Mouse (Mus musculus) heart, adult 11 months (tissue): ENCODE results near the gene Ciao2b.
"Not testable (repeated sequence)": the region's sequence is repeated elsewhere in the genome, so short reads cannot be mapped to it uniquely, and the experiment has no call there.

Experiments used
- DNase-seq: peaks from one replicate; pipeline ENCODE4 v3.0.0; 2022

Ciao2b gene

GRCm38 (mm10) chr8:104641426-104642323 lies at the start of gene Ciao2b:
Ciao2b (minus strand) TSS chr8:104641965.
- DNase-seq: peak; percentile 99

DNA sequence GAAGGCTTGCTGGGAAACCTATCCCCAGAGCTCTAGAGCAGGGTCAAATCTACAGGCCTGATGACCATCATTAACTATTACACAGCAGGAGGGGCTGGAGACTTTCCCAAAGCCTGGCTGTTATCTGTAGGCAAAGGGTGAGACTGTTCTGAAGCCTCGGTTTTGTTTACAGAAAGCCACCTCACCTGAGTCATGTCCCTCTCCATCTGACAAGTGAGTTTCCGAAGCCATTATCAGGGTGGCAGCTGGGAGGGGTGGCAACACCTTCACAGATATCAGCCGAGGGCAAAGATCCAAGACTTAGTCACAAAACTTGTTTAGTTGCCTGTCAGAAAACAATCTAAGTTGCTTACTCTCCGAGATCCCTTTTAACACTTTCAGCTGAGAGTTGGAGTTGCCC lies 46.7 kb upstream of the Ciao2b start:
- peak; percentile 59 for DNase-seq

DNA sequence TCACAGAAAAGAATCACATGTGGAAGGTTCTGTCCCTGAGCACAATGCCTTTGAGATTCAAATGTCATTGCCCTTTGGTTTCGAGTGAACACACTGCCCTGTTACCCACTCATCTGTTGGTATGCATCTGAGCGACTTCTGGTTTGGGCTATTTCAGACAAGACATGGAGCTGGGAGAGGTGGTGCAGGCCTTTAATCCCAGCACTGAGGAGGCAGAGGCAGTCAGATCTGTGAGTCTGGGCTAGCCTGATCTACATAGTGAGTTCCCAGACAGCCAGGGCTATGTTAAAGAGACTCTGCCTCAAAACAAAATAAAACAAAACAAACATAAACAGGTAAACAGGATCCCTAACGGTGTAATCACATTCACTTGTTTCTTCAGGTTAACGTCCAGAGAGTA lies 13.8 kb upstream of the Ciao2b start:
- peak; percentile 78 for DNase-seq

DNA sequence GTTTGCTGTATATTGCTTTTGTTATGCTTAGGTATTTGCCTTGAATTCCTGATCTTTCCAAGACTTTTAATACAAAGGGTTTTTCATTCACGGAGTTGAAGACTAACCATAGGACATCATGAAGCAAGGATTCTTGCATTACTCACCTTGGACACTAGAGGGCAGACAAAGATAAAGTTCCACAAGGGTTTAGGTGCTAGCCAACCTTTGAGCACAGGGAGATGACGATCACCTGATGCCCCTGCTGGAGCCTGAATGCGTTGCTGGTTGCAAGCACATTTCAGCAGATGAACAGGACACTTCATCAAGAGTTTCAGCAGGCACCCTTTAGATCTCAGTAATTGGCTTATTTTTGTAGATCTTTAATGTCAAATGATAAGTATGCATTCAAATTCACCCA lies 13.2 kb upstream of the Ciao2b start:
- DNase-seq: peak; percentile 94

DNA sequence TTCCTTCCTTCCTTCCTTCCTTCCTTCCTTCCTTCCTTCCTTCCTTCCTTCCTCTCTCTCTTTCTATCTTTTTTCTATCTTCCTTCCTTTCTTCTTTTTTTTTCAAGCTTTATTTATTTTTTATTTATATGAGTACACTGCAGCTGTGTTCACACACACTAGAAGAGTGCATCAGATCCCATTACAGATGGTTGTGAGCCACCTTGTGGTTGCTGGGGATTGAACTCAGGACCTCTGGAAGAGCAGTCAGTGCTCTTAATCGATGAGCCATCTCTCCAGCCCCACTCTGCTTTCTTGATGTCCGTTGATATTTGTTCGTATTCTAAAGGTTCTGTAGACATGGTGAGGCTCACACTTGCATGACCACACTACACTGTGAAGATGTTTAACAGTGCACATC lies 2.4 kb upstream of the Ciao2b start:
- not testable (repeated sequence) for DNase-seq

DNA sequence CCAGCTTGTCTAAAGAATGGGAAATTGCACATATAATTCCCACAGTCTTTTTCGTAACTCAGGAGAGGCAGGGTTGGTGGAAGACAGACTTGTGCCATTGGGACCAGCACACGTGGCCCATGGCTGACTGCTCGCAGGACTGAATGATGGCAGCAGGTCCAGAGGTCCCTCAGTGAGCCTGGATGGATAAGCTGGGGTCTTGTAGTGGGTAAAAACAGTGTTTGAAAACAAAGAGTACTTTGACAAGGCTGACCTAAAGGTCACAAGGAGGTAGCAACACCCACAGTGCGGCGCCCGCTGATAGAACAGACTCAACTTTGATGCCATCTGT lies 524 bp upstream of the Ciao2b start:
- no peak for DNase-seq

- peak; percentile 85 for DNase-seq
Observed at GRCm38 (mm10) chr8:104640831-104641370, 864 bp downstream of the Ciao2b start.

DNA sequence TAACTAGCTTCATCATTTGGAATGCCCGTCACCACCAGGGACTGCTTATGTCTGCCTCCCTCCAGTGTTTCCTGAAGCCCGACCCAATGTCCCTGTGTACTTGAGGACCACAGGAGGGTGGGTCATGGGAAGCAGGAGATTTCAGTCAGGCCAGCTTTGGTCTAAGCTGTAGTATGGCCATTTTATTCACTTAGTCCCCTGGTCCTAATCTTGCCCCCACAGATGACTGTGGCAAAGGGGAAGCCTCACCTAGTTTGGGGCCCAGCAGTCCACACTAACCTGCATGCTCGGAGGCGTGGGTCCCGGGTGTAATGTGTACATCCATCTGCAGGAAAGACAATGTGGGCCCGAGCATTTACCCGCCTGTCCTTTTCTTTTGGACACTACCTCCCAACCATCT lies 1.5 kb downstream of the Ciao2b start:
- peak; percentile 80 for DNase-seq

DNA sequence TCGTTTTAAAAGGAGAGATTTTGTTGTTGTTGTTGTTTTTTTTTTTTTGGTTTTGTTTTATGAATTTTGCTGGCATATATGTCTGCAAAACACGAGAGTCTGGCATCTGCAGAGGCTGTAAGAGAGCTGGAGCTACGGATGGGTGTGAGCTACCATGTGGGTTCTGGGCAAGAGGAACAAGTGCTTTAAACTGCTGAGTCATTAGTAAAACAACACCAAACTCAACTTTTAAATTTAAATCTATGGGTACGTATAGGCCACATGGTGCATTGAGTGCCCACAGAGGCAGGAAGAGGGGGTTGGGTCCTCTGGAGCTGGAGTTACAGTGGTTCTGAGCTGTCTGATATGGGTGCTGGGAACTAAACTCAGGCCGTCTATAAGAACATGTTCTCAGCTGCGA lies 3.8 kb downstream of the Ciao2b start:
- no peak for DNase-seq

- DNase-seq: peak; percentile 87
Observed at GRCm38 (mm10) chr8:104635004-104635710, 6.6 kb downstream of the Ciao2b start.

DNA sequence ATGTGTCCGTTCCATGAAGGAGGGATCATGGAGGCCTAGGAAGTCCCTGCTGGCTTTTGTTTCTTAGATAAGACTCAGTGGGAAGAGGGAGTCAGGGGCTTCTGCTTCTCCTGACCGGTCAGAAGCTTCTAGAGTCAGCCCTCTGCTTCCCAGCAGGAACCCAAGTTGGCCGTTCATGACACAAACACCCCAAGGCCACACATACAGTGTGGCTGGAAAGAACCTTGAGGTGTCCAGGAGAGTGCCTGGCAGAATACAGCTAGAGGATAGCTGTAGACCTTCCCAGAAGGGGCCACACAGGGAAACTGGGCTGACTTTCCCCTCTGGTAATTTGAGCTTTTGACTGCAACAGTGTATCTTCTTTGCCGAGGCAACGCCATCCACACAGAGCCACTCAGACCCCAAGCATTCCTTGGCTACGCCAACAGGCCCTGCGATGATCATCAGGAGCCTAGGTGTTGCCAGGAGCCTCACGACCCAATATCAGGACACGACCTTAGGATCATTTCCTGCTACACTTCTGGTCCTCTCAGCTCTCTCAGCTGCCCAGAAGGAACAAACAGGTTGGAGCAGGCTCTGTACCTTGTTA lies 8.5 kb downstream of the Ciao2b start:
- DNase-seq: peak; percentile 97

- peak; percentile 90 for DNase-seq
Observed at GRCm38 (mm10) chr8:104632486-104632885, 9.3 kb downstream of the Ciao2b start.

DNA sequence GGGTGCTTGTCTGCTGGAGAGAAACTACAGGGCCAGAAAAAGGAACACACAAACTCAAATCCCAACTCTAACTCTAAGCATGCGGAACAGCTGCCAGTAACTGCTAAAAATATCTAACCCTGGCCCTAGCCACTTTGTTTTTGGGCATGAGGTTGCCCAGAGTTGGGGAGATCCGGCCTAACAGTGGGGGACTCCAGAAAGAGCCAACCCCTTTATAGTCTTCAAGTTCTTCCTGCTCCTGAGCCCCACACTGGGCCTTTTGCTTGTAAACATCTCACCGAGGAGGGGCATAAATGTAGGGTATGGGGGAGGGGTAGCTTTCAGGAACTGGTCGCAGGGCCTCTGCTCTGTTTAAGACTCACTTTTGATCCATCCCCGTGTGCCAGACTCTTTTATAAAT lies 9.8 kb downstream of the Ciao2b start:
- DNase-seq: peak; percentile 95

GRCm38 (mm10) chr8:104630981-104631663 lies 10.6 kb downstream of the Ciao2b start, which contains the start of gene Rrad:
Rrad (minus strand) TSS chr8:104631327.
- DNase-seq: peak; percentile 99

GRCm38 (mm10) chr8:104630574-104630973 lies 11.2 kb downstream of the Ciao2b start:
- DNase-seq: peak; percentile 97

- no peak for DNase-seq
Observed at GRCm38 (mm10) chr8:104630111-104630479, 11.7 kb downstream of the Ciao2b start.

DNA sequence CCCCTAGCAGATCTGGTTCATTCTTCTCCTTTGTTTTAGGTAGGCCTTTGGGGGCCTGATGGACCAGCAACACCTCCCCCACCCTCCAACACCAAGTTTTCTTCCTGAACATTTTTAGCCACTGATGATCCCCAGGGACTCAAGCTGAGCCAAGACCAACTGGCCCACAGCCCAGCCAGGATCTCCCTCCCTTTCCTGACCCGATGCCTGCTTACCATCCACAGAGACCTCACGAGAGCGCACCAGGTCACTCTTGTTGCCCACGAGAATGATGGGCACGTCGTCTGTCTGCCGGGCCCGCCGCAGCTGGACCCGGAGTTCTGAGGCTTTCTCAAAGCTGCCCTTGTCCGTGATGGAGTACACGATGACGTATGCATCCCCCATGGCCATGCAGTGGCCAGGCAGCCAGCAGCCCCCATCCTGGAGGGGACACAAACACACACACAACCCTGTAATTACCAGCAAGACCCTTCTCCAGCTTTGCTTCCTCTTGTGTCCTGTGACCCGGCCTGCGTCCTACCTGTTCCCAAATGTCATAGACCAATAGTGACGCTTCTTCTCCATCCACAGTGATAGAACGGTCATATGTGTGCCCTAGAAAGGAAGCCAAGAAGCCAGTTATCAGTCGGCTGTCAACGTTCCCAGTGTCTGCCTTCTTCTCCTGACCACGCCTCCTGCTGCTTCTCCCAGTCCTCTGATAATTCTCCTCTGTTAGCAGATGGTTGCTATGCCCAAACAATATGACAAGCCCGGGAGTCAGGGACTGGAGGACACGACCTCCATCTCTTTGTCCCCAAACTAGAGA lies 12.3 kb downstream of the Ciao2b start:
- DNase-seq: peak; percentile 99

- peak; percentile 95 for DNase-seq
Observed at GRCm38 (mm10) chr8:104628402-104628801, 13.4 kb downstream of the Ciao2b start.

GRCm38 (mm10) chr8:104627065-104627740 lies 14.6 kb downstream of the Ciao2b start:
- peak; percentile 90 for DNase-seq

GRCm38 (mm10) chr8:104624161-104624560 lies 17.6 kb downstream of the Ciao2b start, which contains the start of gene Cdh16:
Cdh16 (minus strand) TSS chr8:104624396.
- peak; percentile 61 for DNase-seq

DNA sequence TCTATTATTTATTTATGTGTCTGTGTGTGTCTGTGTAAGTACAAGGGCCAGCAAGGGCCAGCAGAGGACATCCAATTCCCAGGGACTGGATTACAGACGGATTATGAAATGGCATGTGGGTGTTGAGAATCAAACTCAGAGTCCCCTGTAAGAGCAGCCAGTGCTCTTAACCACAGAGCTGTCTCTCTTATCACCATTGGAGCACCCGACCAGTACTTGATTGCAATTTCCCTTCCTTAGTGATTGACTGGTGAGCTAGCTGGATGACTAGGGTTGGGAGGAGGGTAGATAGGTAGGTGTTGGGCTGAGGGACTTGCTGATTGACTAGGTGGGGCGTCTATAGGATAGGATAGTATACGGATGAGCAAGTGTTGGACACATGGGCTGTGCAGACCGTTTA lies 21.0 kb downstream of the Ciao2b start:
- no peak for DNase-seq
